In the genomic region with DNA sequence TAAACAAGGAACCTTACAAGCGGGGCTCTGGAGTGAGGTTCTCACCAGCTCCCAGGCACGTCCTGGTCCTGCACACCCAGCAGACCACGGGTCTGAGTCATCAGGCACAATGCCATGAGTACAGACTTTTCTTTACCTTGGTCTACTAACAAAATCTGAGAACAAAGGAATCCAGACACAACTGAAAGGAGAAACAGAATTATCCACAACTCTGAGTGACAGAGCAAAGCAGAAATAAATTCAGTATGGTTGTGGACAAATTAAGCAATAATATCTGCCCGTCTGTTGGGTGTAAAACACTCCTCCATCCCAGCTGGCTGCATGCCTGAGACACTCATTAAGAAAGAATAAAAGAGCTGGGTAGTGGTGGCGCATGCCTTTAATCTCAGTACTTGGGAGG, we compare ENCODE assay signal across 12 mouse cellular contexts. TPM values are rescaled to one million over a fixed set of nuclear protein-coding genes. Genes with fewer than 3 reads are reported as not detected.
DNase-seq lines count a peak whose midpoint lies in the region; ATAC-seq and TF ChIP-seq lines count a peak whose summit lies in the region.
"Had no signal": no experiment of that assay in that cellular context is flagged by ENCODE, and none has a peak within 500 bp of the region (broad histone marks: within the 10 kb centered on the region; RNA-seq: fewer than 3 reads in every experiment).

No protein-coding gene starts in this region.

- H3K4me3 ChIP-seq in lung, postnatal 0 days (ENCODE audit: low read depth, low read length), result no peak overlapping the region
- H3K4me3 ChIP-seq in embryonic fibroblast, embryonic 13.5 days (ENCODE audit: insufficient read depth, low read length), result no peak overlapping the region
- H3K4me3 ChIP-seq in myocyte, result no peak overlapping the region
- H3K4me3 ChIP-seq: kidney, embryonic 15.5 days; limb, embryonic 10.5 days; liver, embryonic 15.5 days had no signal

- H3K9ac ChIP-seq in lung, postnatal 0 days (replicated peaks; ENCODE audit: low read depth), result no peak overlapping the region
- H3K9ac ChIP-seq: kidney, embryonic 15.5 days; liver, embryonic 15.5 days had no signal

- DNase-seq in lung, postnatal 0 days (ENCODE audit: low spot score), result peak; percentile 35
- no peak for DNase-seq in lung, postnatal 25 days (ENCODE audit: low spot score)
- DNase-seq in MN1 (ENCODE audit: low spot score), result peak; percentile 59
- DNase-seq in urinary bladder, adult 18-20 months (ENCODE audit: low spot score in 2 of 2), result no peak
- DNase-seq in cerebellum, adult 18-20 months, result no peak
- DNase-seq: heart, postnatal 36 days had no signal

- TF ChIP-seq CTCF in lung, postnatal 0 days (IDR thresholded peaks at IDR 0.05), result no peak
- TF ChIP-seq CTCF in embryonic fibroblast, embryonic 13.5 days (IDR thresholded peaks at IDR 0.05; ENCODE audit: borderline replicate concordance, insufficient read depth, low read length), result no peak

- H3K9me3 ChIP-seq in lung, postnatal 0 days (ENCODE audit: low read length), result no peaks in the 10 kb centered on the region
- H3K9me3 ChIP-seq: kidney, embryonic 15.5 days; limb, embryonic 10.5 days; liver, embryonic 15.5 days had no signal

- H3K4me1 ChIP-seq in lung, postnatal 0 days (ENCODE audit: insufficient read depth, low read depth, low read length), result no peaks in the 10 kb centered on the region
- peaks cover 8% of the 10 kb centered on the region; the same call in 1 of the 2 replicates for H3K4me1 ChIP-seq in embryonic fibroblast, embryonic 13.5 days (ENCODE audit: control insufficient read depth, insufficient read depth, low read length)
- H3K4me1 ChIP-seq: kidney, embryonic 15.5 days; limb, embryonic 10.5 days; liver, embryonic 15.5 days had no signal

- no peak overlapping the region for H3ac ChIP-seq in myocyte (ENCODE audit: control insufficient read depth, insufficient read length)

- ATAC-seq in lung, postnatal 0 days, result no peak
- ATAC-seq: inflammation-experienced regulatory T-cells, adult 6 months had no signal

- no peak for TF ChIP-seq EP300 in lung, postnatal 0 days (IDR thresholded peaks at IDR 0.05)

- no peaks in the 10 kb centered on the region for H3K79me2 ChIP-seq in myocyte (ENCODE audit: control insufficient read depth, insufficient read depth)

- TF ChIP-seq POLR2A in embryonic fibroblast, embryonic 13.5 days (IDR thresholded peaks at IDR 0.05; ENCODE audit: low read depth, low read length), result no peak
- TF ChIP-seq POLR2A in myocyte (IDR thresholded peaks at IDR 0.05; ENCODE audit: insufficient read length, low read depth), result no peak

- no peaks in the 10 kb centered on the region for H3K27me3 ChIP-seq in lung, postnatal 0 days (replicated peaks; ENCODE audit: insufficient read depth, low read length)
- H3K27me3 ChIP-seq in myocyte (ENCODE audit: control insufficient read depth, insufficient read depth, insufficient read length), result no peaks in the 10 kb centered on the region
- H3K27me3 ChIP-seq: kidney, embryonic 15.5 days; liver, embryonic 15.5 days had no signal

- H3K27ac ChIP-seq in lung, postnatal 0 days (ENCODE audit: low read length), result no peak overlapping the region
- H3K27ac ChIP-seq in embryonic fibroblast, embryonic 13.5 days (ENCODE audit: insufficient read depth, low read length), result peak overlapping the region; percentile 32; the same call in 1 of the 2 replicates
- H3K27ac ChIP-seq: kidney, embryonic 15.5 days; limb, embryonic 10.5 days; liver, embryonic 15.5 days had no signal

- no peak overlapping the region for H3K4me2 ChIP-seq in lung, postnatal 0 days (replicated peaks; ENCODE audit: low read depth, low read length)
- H3K4me2 ChIP-seq in myocyte (ENCODE audit: low read depth), result peak overlapping the region; percentile 59
- H3K4me2 ChIP-seq: kidney, embryonic 15.5 days; liver, embryonic 15.5 days had no signal

- peaks cover 18% of the 10 kb centered on the region for H3K36me3 ChIP-seq in lung, postnatal 0 days (ENCODE audit: insufficient read depth, low read length)
- H3K36me3 ChIP-seq in myocyte (ENCODE audit: control insufficient read depth, insufficient read depth), result peaks cover 21% of the 10 kb centered on the region

- WGBS in lung, postnatal 0 days, result 65% methylated on average over 5 of the region's 5 CpGs

TF ChIP-seq in myocyte, 11 proteins besides CTCF, POLR2A, EP300 and RAD21:
- TF ChIP-seq MYOD1 (IDR thresholded peaks at IDR 0.05; ENCODE audit: control insufficient read depth in 1 of 3, insufficient read length in 2 of 3, low read depth in 2 of 3), result peak in 1 of 3 experiments; percentile 2
- TF ChIP-seq TCF3 (IDR thresholded peaks at IDR 0.05; ENCODE audit: insufficient read length, low read depth), result no peak
- TF ChIP-seq CEBPB (IDR thresholded peaks at IDR 0.05; ENCODE audit: insufficient read depth, poor library complexity, severe bottlenecking), result 0 out of 2 replicates have a peak, but pooled peaks have one; percentile 18

RNA-seq across cellular contexts. Expression of gene Dip2a, which starts 13.4 kb away (rescaled TPM):
- 7.2 and 8.1 TPM in 2 replicates for polyA plus RNA-seq in lung, postnatal 0 days (2015; fragmentation: Nextera tagmentation; extraction: Ambion mirVana)
- polyA plus RNA-seq in embryonic fibroblast, embryonic 13.5 days (2011; ENCODE audit: insufficient read length, low read depth, missing spikeins), result 28.2 and 30.9 TPM in 2 replicates
- 11.1 TPM for polyA plus RNA-seq in myocyte (2012; fragmentation: generic; extraction: Trizol)

Comparison
In these comparisons a context has a peak if more than half of its experiments do, and no peak if none do; other contexts are left out.
1. DNase-seq: peak in lung, postnatal 0 days (single experiment) and MN1 (single experiment); none in lung, postnatal 25 days (single experiment), urinary bladder, adult 18-20 months (0 of 2) and cerebellum, adult 18-20 months (0 of 2).